Mouse (Mus musculus) erythroblast, embryonic 14.5 days (primary cell): ENCODE measurements at regions not wholly inside any gene's neighbourhood (a gene's known extent, or its start where the extent isn't known, plus 50 kb on each side); places are given as distances from the start of the nearest gene placed in this dataset.

Source experiments
- GATA1 ChIP-seq: IDR thresholded peaks from 2 replicates; pipeline ENCODE4 v1.6.1; 2012; ENCODE audit warnings: low read length, inconsistent platforms, mixed read lengths
- TAL1 ChIP-seq: IDR thresholded peaks from 3 replicates; pipeline ENCODE4 v1.6.1; 2012; ENCODE audit warnings: low read length, inconsistent platforms, mixed read lengths

GRCm38 (mm10) chr3:41185305-41186097, 102.7 kb upstream of the Pgrmc2 start:
- TF ChIP-seq GATA1 (no peak), TAL1 (no peak)
